Mouse (Mus musculus) liver, adult 2 months (tissue): ENCODE measurements around the gene Sgpp1. TPM values are rescaled to one million over a fixed set of nuclear protein-coding genes. Genes with fewer than 3 reads are reported as not detected.
A peak's percentile ranks its signal among the peaks of the same experiment; 100 is the strongest.

Experiments
- DNase-seq: peaks from one replicate; pipeline ENCODE4 v3.0.0-alpha.2; 2011; ENCODE audit warnings: low read depth, low spot score; ENCODE audit errors: extremely low read depth
- H3K27ac ChIP-seq: fragments of 200-500 bp; replicated peaks from 2 replicates; pipeline ENCODE4 v1.5.1; 2012; ENCODE audit warnings: low read depth, mild to moderate bottlenecking, control low read depth, inconsistent platforms, low read length; ENCODE audit not compliant: insufficient read depth
- H3K27me3 ChIP-seq: fragments of 200-500 bp; 2 replicates; pipeline ENCODE4 v1.6.1; 2012; ENCODE audit warnings: mild to moderate bottlenecking, moderate library complexity, low read length, inconsistent platforms; ENCODE audit not compliant: control insufficient read depth, insufficient read depth
- H3K36me3 ChIP-seq: fragments of 200-500 bp; 2 replicates; pipeline ENCODE4 v1.6.1; 2012; ENCODE audit warnings: low read length, inconsistent platforms; ENCODE audit not compliant: control insufficient read depth, insufficient read depth
- H3K4me1 ChIP-seq: fragments of 200-500 bp; 2 replicates; pipeline ENCODE4 v1.6.1; 2011; ENCODE audit warnings: low read length; ENCODE audit not compliant: control insufficient read depth, insufficient read depth
- H3K4me3 ChIP-seq: fragments of 200-500 bp; 2 replicates; pipeline ENCODE4 v1.5.1; 2011; ENCODE audit warnings: low read depth, mild to moderate bottlenecking, control low read depth, low read length, moderate library complexity; ENCODE audit not compliant: insufficient read depth
- H3K79me2 ChIP-seq: fragments of 200-500 bp; 2 replicates; pipeline ENCODE4 v1.6.1; 2012; ENCODE audit warnings: inconsistent platforms, mild to moderate bottlenecking, low read length, moderate library complexity; ENCODE audit not compliant: control insufficient read depth, insufficient read depth
- H3K9ac ChIP-seq: fragments of 200-500 bp; 2 replicates; pipeline ENCODE4 v1.6.1; 2012; ENCODE audit warnings: low read depth, mild to moderate bottlenecking, control low read depth, inconsistent platforms, low read length
- CTCF ChIP-seq: fragments of 200-500 bp; IDR thresholded peaks from 2 replicates; pipeline ENCODE4 v1.5.1; 2011; ENCODE audit warnings: low read depth, low read length, control low read depth
- POLR2A ChIP-seq: fragments of 200-500 bp; IDR thresholded peaks from 2 replicates; pipeline ENCODE4 v1.6.1; 2011; ENCODE audit warnings: low read length, control low read depth; ENCODE audit not compliant: insufficient read depth; ENCODE audit errors: extremely low read depth
- WGBS: fragments of 180-500 bp; shearing (Covaris S2); methylation state at CpG from one replicate; pipeline ENCODE4 v1.1.7; 2018; 5-methylcytosine and 5-hydroxymethylcytosine counted together
- polyA plus RNA-seq: library from polyadenylated mRNA; depleted of rRNA; stranded (reverse); fragments of >200 nt; gene quantifications from 2 replicates; pipeline ENCODE4 v1.2.3, GENCODE M21; 2012
- total RNA-seq: library from RNA; depleted of rRNA; stranded (reverse); fragments of >200 nt; gene quantifications from 2 replicates; pipeline ENCODE4 v1.2.3, GENCODE M21; 2014

Sgpp1 gene
- total and polyA plus RNA-seq, 2 experiments = 36.1 to 42.8 TPM

DNA sequence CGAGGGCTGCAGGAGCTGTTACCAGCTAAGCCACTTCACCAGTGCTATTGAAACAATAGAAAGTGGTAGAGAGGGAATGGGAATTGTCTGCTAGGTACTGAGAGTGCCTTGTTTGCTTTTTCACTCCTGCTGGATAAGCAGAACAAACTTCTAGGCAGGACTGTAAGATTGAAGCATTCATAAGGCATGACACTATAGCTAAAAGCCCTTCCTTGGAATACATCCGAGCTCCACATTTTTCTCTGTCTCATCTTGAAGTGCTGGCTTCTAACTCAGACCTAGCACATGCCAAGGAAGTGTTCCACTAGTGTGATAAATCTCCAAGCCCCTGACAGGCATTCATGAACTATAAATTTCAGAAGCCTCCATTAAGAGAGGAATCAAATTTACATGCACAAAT lies 4.1 kb upstream of the Sgpp1 start:
- TF ChIP-seq CTCF (no peak), POLR2A (no peak)
- DNase-seq = no peak
- H3K4me1 ChIP-seq = peaks cover 14% of the 10 kb centered on the region
- no peaks in the 10 kb centered on the region for H3K27me3 ChIP-seq
- H3K79me2 ChIP-seq = peaks cover 4% of the 10 kb centered on the region; the same call in 1 of the 2 replicates
- 64% methylated on average over 2 of the region's 2 CpGs for WGBS
- no peak overlapping the region for H3K4me3 ChIP-seq
- H3K27ac ChIP-seq = no peak overlapping the region
- no peaks in the 10 kb centered on the region for H3K36me3 ChIP-seq
- H3K9ac ChIP-seq = no peak overlapping the region

- 67% methylated on average over 4 of the region's 4 CpGs for WGBS
- Histone ChIP-seq H3K36me3 (no peaks in the 10 kb centered on the region), H3K9ac (no peak overlapping the region), H3K27ac (no peak overlapping the region; the same call in 1 of the 2 replicates), H3K79me2 (peaks cover 11% of the 10 kb centered on the region; the same call in 1 of the 2 replicates), H3K4me3 (no peak overlapping the region), H3K27me3 (no peaks in the 10 kb centered on the region), H3K4me1 (peaks cover 16% of the 10 kb centered on the region)
- DNase-seq = no peak
- TF ChIP-seq POLR2A = no peak
- no peak for TF ChIP-seq CTCF
Measured at GRCm38 (mm10) chr12:75736296-75736695, 767 bp upstream of the Sgpp1 start.

- peak overlapping the region; percentile 70 for H3K9ac ChIP-seq
- H3K79me2 ChIP-seq = peaks cover 13% of the 10 kb centered on the region; the same call in 1 of the 2 replicates
- no peaks in the 10 kb centered on the region for H3K27me3 ChIP-seq
- peak; percentile 54 for DNase-seq
- H3K4me3 ChIP-seq = peak overlapping the region; percentile 63
- H3K27ac ChIP-seq = peak overlapping the region; percentile 81
- H3K36me3 ChIP-seq = no peaks in the 10 kb centered on the region
- TF ChIP-seq CTCF = no peak
- no peak for TF ChIP-seq POLR2A
- WGBS = 0% methylated on average over 17 of the region's 17 CpGs
- peaks cover 6% of the 10 kb centered on the region for H3K4me1 ChIP-seq
Measured at GRCm38 (mm10) chr12:75734891-75735245, 661 bp downstream of the Sgpp1 start.

DNA sequence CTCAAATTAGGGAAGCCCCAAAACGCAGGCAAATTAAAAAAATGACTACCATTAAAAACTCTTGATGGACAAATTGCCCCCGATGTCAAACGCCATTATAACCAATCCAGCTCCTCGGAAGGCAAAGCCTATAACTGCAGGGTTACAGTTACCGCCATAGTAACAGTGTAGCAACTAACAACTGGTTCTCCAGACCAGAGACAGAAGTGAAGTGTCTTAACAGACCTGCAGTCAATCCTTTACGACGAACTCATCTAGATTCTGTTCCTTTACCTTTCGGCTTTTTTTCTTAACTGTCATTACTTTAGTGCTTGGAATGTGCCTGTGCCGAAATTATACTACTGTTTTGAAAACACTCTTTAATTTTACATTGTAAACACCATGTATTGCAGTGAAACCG lies 1.4 kb downstream of the Sgpp1 start:
- Histone ChIP-seq H3K27me3 (no peaks in the 10 kb centered on the region), H3K36me3 (no peaks in the 10 kb centered on the region), H3K9ac (peak overlapping the region; percentile 71), H3K4me1 (peaks cover 6% of the 10 kb centered on the region), H3K4me3 (peak overlapping the region; percentile 63), H3K79me2 (peaks cover 13% of the 10 kb centered on the region; the same call in 1 of the 2 replicates), H3K27ac (peak overlapping the region; percentile 50)
- TF ChIP-seq CTCF (no peak), POLR2A (no peak)
- peak; percentile 58 for DNase-seq
- WGBS = 8% methylated on average over 10 of the region's 10 CpGs

DNA sequence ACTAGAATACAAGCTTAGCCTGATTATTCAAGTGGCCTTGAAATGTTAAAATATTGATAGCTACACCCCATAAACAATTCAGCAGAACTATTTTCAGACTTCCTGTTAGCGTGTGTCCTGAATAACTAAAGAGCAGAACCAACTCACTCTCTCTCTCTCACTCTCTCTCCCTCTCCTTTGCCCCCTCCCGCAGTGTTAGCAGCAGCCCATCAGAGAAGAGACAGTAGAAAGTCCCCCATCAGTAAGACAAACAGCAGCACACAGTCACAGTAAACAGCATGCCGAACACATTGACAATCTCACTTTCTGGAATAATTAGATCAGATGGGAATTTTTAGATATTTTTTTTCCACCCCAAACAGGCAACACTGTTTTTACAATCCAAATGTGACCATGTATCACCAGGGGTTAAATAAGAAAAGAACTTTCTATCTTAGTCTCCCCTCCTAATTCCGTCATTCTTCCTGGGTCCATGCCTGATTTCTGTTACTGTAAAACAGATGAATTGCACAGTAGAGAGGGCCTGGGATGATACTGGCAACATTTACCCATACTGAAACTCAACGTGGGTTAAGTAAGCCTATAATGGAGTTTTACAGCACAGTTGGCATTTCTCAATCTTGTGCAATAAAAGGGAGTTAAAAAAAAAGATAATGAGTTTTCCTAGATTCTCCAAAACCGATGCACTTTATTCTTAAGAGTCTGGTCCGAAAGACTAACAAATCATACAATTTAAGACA lies 2.0 kb downstream of the Sgpp1 start:
- H3K27me3 ChIP-seq = no peaks in the 10 kb centered on the region
- H3K27ac ChIP-seq = peak overlapping the region; percentile 40
- peak overlapping the region; percentile 66 for H3K9ac ChIP-seq
- H3K4me1 ChIP-seq = peaks cover 6% of the 10 kb centered on the region
- 5% methylated on average over 7 of the region's 7 CpGs for WGBS
- TF ChIP-seq CTCF (no peak), POLR2A (no peak)
- DNase-seq = peak; percentile 73
- peaks cover 18% of the 10 kb centered on the region; the same call in 1 of the 2 replicates for H3K79me2 ChIP-seq
- peak overlapping the region; percentile 63 for H3K4me3 ChIP-seq
- H3K36me3 ChIP-seq = peaks cover 3% of the 10 kb centered on the region

- Histone ChIP-seq H3K79me2 (peaks cover 29% of the 10 kb centered on the region; the same call in 1 of the 2 replicates), H3K27ac (no peak overlapping the region), H3K4me1 (peaks cover 9% of the 10 kb centered on the region), H3K9ac (no peak overlapping the region), H3K4me3 (no peak overlapping the region), H3K36me3 (peaks cover 5% of the 10 kb centered on the region), H3K27me3 (no peaks in the 10 kb centered on the region)
- no peak for DNase-seq
- 69% methylated on average over 6 of the region's 6 CpGs for WGBS
- no peak for TF ChIP-seq CTCF
- no peak for TF ChIP-seq POLR2A
Measured at GRCm38 (mm10) chr12:75731927-75732443, 3.5 kb downstream of the Sgpp1 start.
